Mouse (Mus musculus) lung, postnatal 25 days (tissue): ENCODE measurements around the gene Slc6a18.

Experiments used
- DNase-seq: peaks from one replicate; pipeline ENCODE4 v3.0.0; 2022; ENCODE audit warnings: low spot score

Gene Slc6a18

DNA sequence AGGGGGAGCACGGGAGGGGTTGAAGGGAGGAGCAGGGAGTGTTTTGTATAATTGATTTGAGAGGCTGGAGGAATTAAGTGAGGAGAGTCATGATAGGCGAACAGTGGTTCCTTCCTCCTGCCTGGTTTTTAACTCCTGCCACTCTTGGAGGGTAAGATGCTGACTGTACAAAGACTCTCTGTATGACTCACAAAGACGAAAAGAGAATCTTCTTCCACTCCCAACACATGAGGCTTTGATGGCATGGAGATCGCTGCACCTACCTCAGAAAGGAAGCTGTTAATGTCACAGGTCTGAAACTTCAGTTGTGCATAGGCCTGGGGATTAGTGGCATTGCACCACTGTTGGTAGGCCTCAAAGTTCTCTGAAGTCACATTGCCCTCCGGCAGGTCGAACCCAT, 7.7 kb upstream of the Slc6a18 start:
- DNase-seq, result no peak

DNA sequence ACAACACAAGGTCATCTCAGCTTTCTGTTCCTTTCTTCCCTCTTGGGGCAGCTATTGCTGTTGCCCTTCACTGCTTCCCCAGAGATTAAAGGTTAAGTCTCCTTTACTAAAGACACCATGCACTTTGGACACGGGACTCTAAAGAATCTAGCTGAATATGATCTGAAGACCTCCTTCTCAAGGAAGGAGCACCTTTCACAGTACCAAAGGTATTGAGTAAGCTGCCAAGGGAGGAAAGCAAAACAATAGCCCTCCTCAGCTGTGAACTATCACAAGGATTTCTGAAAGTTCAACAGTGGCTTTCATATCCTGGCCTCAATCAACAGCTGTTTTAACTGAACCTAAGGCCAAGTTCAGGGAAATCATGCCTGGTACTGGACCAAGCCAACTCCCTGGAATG, 6.6 kb upstream of the Slc6a18 start:
- no peak for DNase-seq

DNA sequence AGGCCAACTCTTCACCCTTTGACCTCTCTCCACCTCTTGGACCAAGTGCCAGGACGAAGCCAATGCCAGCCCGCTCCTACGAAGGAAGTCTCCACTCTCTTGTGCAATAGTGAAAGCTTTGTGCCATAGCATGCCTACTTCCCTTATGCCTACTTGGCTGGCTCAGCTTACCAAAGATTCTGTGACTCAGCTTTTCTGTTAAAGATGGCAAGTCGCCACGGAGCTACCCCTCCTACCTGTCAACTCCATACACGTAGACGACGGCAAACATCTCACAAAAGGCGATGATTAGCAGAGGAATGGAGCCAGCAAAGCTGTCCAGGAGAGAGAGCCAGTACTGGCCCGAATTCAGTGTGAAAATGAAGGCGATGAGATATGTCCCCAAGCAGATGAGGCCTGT, 5.9 kb upstream of the Slc6a18 start:
- peak; percentile 39 for DNase-seq

DNA sequence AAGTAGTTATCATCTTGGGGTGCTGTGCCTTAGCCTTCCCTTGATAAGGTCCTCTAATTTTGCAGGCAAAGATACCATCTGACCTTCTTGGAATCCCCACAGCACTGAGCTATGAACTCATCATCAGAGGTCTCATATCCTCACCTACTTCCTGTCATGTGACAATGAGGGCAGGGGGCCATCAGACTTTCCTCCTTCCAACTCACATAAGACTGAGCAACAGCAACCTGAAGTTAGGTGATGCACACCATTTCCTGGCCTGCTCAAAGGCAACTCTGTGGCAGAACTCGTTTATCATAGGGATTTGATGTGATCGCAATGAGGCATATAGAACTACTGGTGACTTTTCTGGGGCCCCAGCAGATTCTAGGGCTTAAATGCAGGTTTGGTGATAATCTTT, 4.4 kb upstream of the Slc6a18 start:
- DNase-seq, result no peak

- no peak for DNase-seq
Observed at GRCm38 (mm10) chr13:73680394-73680793, 2.6 kb upstream of the Slc6a18 start.

DNA sequence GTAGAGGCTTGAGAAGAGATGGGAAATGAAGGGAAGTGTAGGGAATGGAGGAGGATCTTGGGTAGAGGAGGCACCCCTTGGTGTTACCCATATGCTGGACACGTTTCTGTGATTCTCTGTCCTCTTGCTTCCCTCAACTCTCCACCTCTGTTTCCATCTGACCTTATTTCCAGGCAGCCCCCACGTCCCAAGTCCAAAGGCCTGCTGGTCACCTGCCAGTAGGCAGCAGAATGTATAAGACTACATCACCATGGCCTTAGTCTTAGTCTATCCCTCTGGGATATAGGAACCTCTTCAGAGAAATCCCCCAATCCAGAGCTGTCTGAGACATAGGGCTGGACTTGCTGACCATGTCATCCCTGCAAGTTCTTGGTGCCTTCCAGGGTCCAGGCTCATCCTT, 1.5 kb upstream of the Slc6a18 start:
- no peak for DNase-seq

GRCm38 (mm10) chr13:73675161-73675560, 2.7 kb downstream of the Slc6a18 start:
- DNase-seq, result no peak

DNA sequence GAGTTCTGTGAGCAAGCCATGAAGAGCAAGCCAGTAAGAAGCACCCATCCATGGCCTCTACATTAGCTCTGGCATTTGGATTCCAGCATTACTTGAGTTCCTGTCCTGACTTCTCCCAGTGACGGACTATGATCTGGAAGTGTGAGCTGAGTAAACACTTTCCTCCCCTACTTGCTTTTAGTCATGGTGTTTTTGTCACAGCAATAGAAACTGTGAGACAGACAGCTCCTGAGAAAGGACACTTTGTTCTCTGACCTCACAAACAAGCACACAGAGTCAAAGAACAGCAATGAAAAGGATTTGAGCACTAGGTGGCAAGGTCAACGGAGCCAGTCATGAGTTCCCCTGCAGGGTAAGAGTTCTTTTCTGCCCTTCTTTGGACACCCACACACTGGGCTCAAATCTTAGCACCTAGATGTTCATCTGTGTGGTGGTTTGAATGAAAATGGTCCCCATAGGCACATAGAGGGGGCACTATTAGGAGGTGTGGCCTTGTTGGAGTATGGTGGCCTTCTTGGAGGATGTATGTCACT, 17.6 kb downstream of the Slc6a18 start:
- DNase-seq, result no peak

DNA sequence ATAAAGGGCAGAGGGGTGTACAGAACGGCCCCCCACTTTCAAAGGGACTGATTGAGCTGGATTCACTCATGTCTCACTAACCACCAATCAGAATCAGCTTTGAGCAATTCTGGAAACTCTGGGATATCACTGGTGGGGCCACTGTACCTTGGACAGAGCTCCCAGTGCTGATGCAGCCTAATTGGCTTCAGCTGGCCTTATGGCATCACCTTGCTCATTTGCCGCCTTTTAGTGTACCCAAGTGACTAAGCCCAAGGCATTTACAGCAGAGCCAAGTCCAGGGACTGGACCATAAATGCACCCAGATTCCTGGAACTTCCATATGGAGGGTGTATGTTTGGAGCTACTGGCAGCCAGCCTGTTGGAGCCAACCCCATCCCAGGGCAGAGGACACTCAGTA, 18.9 kb downstream of the Slc6a18 start:
- no peak for DNase-seq

GRCm38 (mm10) chr13:73654976-73655375, 22.8 kb downstream of the Slc6a18 start:
- no peak for DNase-seq

DNA sequence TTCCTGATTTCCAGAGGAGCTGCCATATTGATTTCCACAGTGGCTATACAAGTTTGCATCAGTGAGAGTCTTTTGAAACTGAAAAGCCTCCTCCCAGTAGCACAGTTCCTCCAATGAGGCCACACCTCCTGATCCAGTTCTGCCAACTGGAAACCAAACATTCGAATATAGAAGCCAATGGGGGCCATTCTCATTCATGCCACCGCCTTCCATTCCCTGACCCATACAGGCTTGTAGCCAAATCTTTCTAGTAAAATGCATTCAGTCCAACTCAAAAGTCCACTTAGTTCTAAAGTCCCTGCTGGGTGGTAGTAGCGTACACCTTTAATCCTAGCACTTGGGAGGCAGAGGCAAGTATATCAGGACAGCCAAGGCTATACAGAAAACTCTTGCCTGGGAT, 24.6 kb downstream of the Slc6a18 start:
- DNase-seq, result no peak

GRCm38 (mm10) chr13:73646397-73647087, 31.3 kb downstream of the Slc6a18 start:
- peak; percentile 37 for DNase-seq

GRCm38 (mm10) chr13:73641296-73641695, 36.5 kb downstream of the Slc6a18 start:
- DNase-seq, result no peak

DNA sequence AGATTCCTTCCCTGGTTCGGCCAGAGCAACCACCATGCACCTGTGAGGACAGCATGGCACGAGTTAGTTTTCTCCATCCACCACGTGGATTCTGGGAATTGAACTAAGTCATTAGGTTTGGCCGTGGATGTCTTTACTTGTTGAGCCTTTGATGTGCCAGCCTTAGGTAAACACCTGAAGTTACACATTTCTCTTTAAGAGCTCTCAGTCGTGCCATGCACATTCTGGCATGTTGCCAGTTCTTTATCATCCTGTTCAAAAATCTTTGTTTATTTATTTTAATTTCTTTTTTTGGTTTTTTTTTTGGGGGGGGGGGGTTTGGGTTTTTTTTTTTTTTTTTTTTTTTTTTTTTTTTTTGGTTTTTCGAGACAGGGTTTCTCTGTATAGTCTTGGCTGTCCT, 40.0 kb downstream of the Slc6a18 start:
- no peak for DNase-seq

DNA sequence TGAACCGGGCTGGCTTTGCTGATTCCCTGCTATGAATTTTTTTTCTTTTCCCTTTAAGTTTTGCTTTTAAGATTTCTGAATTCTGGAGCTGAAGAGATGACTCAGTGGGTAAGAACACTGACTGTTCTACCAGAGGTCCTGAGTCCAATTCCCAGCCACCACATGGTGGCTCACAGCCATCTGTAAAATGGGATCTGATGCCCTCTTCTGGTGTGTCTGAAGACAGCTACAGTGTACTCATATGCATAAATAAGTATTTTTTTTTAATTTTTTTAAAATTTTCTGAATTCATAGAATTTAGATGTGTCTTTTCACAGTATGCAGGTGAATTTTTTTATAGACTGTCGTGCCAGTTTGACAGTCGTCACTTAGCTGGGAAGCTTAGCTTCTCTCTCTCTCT, 46.0 kb downstream of the Slc6a18 start:
- DNase-seq, result no peak

DNA sequence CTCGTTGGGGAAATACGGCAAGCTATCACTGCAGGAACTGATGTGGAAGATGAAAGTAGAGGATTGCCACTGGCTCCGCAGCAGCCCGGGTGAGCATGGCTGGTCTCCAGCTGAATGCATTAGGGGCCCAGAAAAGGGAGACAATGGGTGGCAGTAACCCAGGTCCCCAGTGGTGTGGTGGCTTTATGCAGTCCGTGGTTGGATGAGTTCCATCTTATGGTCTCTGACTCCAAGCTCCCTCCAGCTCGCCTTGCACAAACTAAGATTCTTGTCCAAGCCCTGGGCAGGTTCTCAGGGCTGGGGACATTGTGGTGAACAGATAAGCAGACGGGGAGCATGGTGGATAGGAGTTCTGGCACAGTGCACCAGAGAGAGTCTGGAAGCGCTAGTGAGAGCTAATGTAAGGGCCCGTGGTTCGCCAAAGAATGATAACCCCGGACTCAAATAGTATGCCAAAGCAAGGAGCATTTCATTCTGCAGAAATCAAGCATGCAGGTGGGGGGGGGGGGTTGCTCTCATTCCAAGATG, 49.2 kb downstream of the Slc6a18 start:
- DNase-seq, result no peak

GRCm38 (mm10) chr13:73626745-73627549, 50.9 kb downstream of the Slc6a18 start, which contains the start of gene Tert:
Gene Tert, plus strand, starts transcription at chr13:73626911.
- DNase-seq, result peak; percentile 60

DNA sequence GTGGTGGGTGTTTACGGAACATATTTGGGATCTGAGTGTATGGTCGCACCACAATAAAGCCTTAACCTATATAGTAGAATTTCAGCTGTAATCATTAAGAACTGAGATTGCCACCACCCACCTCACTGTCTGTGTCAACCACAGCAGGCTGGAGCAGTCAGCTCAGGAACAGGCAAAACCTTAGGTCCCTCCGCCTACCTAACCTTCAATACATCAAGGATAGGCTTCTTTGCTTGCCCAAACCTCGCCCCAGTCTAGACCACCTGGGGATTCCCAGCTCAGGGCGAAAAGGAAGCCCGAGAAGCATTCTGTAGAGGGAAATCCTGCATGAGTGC, 51.4 kb downstream of the Slc6a18 start:
- no peak for DNase-seq

DNA sequence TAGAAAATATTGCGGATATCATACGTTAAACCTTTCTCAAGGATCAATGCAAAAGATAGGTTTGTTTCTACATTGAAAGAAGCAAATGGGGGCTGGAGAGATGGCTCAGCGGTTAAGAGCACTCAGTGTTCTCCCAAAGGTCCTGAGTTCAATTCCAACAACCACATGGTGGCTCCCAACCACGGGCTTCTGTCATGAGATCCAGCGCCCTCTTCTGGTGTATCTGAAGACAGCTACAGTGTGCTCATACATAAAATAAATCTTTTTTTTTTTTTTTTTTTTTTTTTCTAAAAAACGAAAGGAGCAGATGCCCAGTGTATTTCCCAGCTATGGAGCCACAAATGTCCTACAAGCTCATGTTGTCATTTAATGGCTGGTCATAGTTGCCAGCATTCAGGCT, 57.2 kb downstream of the Slc6a18 start:
- DNase-seq, result no peak

DNA sequence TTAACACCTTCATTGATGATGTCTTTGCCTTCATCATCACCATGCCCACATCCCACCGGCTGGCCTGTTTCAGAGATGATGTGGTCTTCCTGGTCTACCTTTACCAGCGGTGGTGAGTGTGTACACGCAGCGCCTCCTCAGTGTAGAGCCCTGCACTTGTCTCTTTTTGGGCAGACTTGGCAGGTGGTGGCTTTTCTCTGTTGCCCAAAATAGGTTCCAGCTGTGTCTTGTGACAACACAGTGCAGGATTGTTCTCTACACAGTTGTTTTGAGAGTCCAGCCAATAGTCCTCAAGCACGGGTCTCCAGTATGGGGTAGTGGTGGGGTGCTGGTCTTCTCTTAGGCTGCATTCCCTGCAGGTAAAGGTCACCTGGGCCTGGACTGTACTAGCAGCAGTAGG, 59.4 kb downstream of the Slc6a18 start:
- DNase-seq, result no peak
